Mouse (Mus musculus) brain, embryonic 14.5 days (tissue): ENCODE results near the gene Fam214a. TPM values are rescaled to one million over a fixed set of nuclear protein-coding genes. Genes with fewer than 3 reads are reported as not detected.

Experiments
- DNase-seq: peaks from one replicate; pipeline ENCODE4 v3.0.0-alpha.2; 2011; ENCODE audit warnings: low read depth
- CTCF ChIP-seq: fragments of 200-500 bp; IDR thresholded peaks from 2 replicates; pipeline ENCODE4 v1.5.1; 2012; ENCODE audit warnings: inconsistent platforms, mild to moderate bottlenecking, moderate library complexity, borderline replicate concordance; ENCODE audit not compliant: insufficient read depth, insufficient read length; ENCODE audit errors: extremely low read depth
- POLR2A ChIP-seq: fragments of 200-500 bp; IDR thresholded peaks from 2 replicates; pipeline ENCODE4 v1.6.1; 2012; ENCODE audit warnings: mild to moderate bottlenecking, inconsistent platforms, borderline replicate concordance; ENCODE audit not compliant: poor library complexity, insufficient read depth, insufficient read length, severe bottlenecking; ENCODE audit errors: extremely low read depth
- polyA plus RNA-seq: library from polyadenylated mRNA; depleted of rRNA; stranded (reverse); fragments of >200 nt; gene quantifications from 2 replicates; pipeline ENCODE4 v1.2.3, GENCODE M21; 2012

Fam214a gene
- polyA plus RNA-seq, 1 experiment = 25.4 TPM

DNA sequence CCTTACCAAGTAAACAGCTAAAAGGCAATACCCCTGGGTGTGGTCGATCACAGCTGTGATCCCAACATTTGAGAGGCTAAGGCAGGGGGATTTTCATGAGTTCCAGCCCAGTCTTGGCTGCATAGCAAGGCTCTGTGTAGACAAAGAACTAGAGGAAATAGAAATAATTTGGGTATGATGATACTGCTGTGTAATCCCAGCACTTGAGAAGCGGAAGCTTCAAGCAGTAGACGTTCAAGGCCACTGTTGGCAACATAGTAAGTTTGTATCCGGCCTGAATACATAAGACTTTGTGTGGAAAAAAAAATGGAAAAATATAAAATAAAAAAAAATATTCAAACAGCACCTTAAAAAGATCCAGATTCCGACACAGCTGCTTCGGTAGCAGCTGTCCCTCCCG is 69.9 kb downstream of the Fam214a start:
- DNase-seq = no peak
- TF ChIP-seq POLR2A (no peak), CTCF (no peak)

DNA sequence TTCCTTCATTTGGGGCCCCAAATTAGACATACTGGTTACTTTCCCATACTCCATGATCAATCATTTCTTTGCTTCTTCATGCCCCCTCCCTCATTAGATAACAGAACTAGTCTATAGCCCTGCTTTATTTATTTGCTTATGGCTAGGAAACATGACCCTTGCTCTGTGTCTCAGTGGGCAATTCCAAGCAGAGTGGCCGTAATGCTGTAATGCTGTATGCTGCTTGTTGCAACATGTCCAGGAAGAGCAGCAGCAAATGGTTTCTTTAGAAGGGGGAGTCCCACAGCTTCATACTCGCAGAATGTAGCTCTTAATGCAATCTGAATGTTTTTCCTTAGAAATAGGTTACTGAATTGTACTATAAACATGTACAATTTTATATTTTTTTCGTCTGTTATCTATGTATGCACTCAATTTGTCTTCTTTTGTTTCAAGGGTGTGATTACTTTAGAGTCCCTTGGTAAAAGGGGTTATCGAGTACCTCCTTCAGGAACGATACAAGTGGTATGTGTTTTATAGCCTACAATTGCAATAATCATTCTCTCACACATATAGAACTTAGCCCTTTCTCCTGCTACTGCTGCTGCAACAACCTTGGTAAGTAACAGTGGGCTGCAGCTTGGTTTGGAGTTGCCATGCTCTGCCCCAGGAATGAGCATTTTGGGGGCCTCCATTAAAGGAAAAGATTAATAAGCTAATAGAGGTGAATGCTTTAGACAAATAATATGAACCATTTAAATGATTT is 70.6 kb downstream of the Fam214a start:
- TF ChIP-seq CTCF (no peak), POLR2A (no peak)
- no peak for DNase-seq

DNA sequence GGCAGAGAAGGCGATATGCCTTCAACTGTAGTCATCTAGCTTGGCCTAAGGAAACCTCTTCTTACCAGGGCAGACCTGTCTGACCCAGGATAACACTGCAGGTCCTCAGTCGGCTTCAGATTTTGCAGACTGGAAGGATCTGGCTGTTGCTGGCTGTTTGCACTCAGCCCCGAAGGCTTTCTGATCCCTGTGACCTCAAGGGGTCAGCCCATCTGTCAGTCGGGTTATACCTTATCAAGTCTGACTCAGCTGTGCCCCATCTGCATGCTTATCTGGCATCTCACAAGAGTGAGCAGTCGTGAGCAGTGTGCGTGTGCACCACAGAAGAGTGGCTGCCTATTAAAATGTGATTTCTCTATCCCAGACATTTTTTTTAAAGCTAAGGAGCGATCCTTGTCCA is 71.4 kb downstream of the Fam214a start:
- no peak for DNase-seq
- TF ChIP-seq POLR2A = no peak
- TF ChIP-seq CTCF = no peak

DNA sequence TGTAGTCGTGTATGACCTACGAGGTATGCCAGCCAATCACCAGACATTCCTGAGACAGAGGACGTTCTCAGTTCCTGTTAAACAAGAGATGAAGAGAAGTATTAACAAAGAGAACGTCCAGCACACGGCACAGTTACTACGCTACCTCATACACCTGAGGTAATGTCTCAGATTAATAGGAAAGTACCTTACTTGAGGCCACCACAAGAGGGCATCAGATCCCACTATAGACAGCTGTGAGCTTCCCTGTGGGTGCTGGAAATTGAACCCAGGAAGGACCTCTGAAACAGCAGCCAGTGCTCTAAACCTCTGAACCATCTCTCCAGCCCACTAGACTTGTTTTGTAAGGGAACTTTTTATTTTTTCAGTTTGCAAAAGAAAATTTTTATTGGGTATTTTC is 73.0 kb downstream of the Fam214a start:
- TF ChIP-seq POLR2A = no peak
- TF ChIP-seq CTCF = peak; percentile 47; the same call in 1 of the 2 replicates
- peak; percentile 28 for DNase-seq

DNA sequence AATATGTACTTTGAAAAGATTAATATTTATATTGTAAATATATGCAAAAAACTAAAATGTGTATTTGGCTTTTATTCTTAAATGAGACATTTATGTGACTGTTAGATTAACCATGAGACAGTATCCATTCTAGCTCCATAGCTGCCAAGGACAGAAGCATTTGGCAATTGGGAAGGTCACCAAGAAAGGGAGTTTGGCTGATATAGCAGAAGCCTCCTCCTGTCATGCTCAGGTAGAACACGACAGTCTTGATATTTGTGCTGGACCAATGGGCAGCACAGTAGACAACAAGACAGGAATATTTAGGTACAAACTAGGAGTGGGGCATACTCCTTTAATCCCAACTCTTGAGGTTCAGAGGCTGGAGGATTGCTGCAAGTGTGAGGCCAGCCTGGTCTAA is 79.7 kb downstream of the Fam214a start:
- TF ChIP-seq CTCF = no peak
- no peak for TF ChIP-seq POLR2A
- DNase-seq = no peak

DNA sequence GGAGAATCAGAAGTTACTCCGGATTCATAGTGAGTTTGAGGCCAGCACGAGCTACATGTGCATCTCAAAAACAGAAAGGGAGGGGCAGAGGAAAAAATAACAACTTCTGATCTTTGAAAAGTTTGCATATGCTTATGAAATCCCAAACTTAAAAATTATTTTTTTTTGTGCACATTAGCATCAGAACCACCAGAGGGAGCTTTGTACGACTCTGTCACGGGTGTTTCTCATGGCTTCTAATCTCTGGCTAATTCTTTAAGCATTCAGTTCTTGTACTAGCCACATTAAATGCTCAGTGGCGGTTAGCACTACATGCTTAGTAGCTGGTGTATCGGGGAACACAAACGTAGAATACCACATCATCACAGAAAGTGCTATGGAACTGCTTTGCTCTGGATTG is 80.5 kb downstream of the Fam214a start:
- DNase-seq = peak; percentile 52
- TF ChIP-seq POLR2A (no peak), CTCF (peak; percentile 38; the same call in 1 of the 2 replicates)

DNA sequence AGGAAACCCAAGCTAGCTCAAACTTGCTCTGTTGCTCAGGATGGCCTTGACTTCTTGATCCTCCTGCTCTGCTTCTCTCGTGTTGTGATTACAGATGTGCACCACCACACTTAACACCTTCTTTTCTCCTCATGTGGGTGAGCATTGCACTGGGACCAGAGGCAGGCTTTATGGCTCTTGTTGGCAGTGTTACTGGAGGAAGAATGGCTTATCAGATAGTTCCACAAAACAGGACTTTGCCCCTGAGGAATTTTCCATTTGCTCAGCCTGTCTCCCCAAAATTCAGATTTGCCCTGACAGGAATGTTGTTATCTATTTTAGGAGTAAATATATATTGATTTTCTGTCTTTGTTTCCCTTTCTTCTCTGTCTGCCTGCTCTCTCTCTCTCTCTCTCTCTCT is 82.0 kb downstream of the Fam214a start:
- TF ChIP-seq CTCF = no peak
- no peak for TF ChIP-seq POLR2A
- DNase-seq = no peak

DNA sequence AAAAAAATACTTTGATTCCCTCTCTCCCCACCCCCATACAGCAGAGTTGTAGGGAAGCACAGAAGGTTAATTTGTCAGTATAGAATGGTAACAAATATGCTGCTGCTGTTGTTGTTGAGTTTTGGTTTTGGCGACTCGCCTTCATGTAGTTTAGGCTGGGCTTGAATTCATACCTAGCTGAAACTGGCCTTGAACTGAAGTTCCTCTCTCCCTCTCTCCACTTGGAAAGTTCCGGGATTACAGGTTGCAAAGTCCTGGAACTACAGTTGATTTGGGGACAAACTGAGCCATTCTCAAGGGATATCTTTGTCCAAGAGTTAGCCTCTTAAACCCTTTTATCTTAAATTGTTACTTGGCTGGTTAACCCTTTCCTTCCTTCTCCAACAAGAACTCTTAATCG is 83.3 kb downstream of the Fam214a start:
- no peak for DNase-seq
- TF ChIP-seq CTCF = no peak
- no peak for TF ChIP-seq POLR2A

DNA sequence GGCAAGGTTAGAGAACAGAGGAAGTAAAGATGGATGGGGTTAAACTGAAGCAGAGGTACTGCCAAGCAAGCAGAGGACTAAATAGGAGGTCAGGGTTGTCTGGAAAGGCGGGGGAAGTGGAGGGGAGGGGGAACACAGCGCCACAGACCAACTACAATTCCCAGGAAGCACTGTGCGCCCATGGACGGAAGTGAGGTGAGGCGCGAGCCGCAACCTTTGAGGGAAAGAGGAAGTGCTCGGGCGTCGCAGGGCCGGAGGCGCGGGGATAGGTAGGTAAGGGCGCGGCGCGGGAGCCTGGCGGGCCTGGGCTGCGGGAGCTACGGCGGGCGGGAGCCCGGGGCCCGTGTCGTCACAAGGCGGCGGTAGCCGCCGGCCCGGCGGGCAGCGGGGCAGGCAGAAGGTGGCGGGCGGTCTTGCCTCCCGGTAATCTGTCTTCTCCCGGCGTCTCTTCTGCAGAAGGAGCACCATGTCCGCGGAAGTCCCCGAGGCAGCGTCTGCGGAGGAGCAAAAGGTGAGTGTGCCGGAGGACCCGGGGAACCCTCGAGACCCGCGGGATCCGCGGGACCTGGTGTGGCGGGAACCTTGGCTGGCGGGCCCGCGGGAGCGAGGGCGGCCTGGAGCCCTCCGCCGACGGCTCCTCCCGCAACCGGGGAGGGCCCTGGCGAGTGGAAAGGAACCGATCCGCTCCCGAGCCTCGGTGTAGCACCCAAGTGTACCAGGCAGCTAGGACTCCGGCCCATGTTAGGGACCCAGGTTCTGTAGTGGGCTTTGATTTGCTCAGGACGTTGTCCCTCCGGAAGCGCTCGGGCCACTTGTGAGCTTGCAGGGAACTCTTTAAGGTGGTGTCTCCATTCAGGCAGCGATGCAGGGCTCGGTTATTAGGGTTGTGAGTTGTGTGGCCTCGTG is 85.0 kb downstream of the Fam214a start, which contains the start of gene Arpp19:
Arpp19 (plus strand) TSS at position 164 of the 906 bp plus-strand sequence.
- peak; percentile 95 for DNase-seq
- TF ChIP-seq POLR2A = peak; percentile 89
- no peak for TF ChIP-seq CTCF

DNA sequence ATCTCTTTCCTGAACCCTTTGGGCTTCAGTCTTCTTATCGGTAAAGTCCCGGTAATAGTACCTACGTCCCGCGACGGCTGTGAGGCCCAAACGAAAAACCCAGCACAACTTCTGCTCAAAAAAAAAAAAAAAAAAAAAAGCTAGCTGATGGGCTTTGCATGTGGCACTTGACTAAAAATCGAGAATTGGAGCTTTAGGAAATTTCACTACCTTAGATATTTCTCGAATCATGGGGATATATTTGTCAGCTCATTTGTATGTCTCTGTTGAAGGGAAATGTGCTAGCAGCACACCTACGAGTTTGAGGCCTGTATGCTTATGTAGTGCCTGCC is 85.6 kb downstream of the Fam214a start:
- no peak for DNase-seq
- TF ChIP-seq CTCF = no peak
- no peak for TF ChIP-seq POLR2A

DNA sequence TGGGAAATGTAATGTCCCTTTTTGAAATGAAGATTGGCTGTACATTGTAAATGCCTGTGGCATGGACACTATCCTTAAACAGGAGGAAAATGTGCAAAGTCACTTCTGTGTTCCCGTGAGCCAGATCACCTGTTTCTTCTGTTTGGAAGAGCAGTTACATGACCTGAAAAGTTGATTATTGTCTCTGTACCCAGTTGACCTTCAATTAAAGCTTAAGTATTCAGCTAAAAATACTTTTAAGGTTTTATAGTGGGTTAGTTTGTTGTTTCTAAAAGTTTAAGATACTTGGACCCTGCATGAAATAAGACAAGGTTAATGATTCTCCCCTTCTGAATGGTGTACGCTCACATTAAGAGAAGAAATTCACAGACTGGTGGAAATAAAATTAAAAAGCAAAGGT is 87.9 kb downstream of the Fam214a start:
- no peak for DNase-seq
- no peak for TF ChIP-seq CTCF
- no peak for TF ChIP-seq POLR2A
